Mouse (Mus musculus): ENCODE data around the gene Nfkbia. TPM values are rescaled to one million over a fixed set of nuclear protein-coding genes. Genes with fewer than 3 reads are reported as not detected.

Gene Nfkbia
- total RNA-seq, 2 experiments from 2014 or later, result 65.3 to 84.6 TPM

GRCm38 (mm10) chr12:55490722-55491449 lies 1.6 kb downstream of the Nfkbia start:
- ATAC-seq (ENCODE audit: poor library complexity, severe bottlenecking), result no peak

DNA sequence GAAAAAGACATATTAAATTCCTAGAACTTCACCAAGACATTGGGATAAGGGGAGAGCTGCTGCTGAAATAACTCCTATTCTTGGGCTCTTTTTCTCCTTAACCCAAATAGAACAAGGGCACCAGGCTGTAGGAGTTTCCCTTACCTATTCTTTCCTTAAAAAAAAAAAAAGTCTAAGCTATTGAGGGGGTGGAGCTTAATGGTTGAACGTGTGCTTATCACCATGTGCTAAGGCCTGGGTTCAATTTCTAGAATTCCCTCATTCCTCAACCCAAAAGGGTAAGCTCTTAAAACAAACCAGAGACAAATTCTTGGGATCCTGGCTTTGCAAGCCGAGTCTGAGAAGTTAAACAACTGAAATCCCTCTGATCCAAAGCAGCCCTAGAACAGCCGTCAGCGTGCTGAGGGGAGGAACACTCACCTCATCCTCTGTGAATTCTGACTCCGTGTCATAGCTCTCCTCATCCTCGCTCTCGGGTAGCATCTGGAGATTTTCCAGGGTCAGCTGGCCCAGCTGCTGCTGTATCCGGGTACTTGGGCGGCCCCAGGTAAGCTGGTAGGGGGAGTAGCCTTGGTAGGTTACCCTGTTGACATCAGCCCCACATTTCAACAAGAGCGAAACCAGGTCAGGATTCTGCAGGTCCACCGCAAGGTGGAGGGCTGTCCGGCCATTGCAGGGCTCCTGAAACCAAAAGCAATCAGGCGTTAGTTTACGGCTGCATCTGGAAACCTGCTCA lies 2.3 kb downstream of the Nfkbia start:
- no peak for ATAC-seq (ENCODE audit: poor library complexity, severe bottlenecking)

DNA sequence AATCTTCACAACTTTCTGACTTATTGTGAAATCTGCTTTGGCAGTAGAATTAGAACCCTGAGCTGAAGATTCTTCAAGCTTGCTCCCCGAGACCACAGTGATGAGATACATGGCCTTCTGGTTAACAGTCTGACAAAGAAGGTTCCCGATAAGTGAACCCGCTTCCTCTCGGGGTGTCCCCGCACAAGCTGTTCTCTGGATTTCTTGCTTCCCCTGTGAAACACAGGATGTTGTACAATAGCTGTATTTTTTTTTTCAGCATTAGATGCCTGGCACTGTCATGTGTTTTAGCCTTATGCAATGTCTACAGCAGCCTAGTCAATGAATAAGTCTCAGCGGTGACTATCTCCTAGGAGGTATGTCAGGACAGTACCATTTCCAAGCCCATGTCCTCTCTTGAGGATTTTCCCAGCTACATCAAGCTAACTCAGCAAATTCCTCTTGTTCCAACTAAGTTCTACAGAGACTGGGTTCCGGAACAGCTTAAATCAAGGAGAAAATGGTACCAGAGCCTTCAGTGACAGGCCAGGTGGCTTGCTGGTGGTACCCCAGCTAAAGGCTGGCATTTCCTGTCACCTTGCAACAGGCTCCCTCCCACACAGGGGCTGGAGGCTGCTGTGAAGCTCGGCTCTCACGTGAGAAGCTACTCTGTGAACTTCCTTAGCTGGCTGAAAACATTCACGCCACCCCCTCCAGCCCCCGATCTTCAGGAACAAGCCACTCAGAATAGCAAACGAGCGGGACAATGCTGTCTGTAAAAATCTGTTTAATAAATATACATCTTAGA lies 3.6 kb downstream of the Nfkbia start:
- ATAC-seq (ENCODE audit: poor library complexity, severe bottlenecking), result peak; percentile 60

- ATAC-seq (ENCODE audit: poor library complexity, severe bottlenecking), result no peak
Measured at GRCm38 (mm10) chr12:55487843-55488660, 4.4 kb downstream of the Nfkbia start.

DNA sequence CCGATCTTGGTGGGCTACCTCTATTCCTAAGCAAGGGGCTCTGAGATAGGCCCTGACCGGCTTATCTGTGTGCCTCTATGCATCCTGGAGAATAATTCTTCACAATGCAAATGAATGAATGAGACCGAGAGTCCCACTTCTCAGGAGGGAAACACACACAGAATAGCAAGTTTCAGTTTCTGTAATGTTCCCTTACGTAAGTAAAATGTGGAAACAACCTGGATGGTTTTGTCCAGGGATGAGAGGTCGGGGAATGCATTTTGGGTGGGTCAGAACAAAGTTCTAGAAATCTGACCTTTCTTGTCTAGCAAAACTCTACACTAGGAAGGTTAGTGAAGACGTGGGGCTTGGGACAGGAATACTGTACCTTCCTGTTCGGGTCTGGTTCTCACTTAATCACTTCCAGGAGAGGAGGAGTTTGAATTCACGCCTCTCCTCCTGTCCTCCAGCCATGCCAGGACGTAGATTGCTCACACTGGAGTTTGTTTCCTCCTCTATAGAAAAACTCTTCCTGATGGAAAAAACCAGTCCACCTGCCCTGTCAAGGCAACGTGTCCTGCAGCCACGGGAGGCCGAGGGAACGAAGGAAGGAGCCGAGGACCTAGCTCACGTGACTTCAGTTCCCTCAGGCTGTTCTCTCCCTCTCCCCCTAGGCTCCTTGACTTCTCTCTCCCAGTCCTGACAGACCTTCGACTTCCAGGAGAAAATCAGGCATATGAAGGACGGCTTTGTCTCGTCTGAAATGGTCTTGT lies 5.3 kb downstream of the Nfkbia start:
- ATAC-seq (ENCODE audit: poor library complexity, severe bottlenecking), result no peak

GRCm38 (mm10) chr12:55484800-55485199 lies 7.6 kb downstream of the Nfkbia start:
- ATAC-seq (ENCODE audit: poor library complexity, severe bottlenecking), result no peak

DNA sequence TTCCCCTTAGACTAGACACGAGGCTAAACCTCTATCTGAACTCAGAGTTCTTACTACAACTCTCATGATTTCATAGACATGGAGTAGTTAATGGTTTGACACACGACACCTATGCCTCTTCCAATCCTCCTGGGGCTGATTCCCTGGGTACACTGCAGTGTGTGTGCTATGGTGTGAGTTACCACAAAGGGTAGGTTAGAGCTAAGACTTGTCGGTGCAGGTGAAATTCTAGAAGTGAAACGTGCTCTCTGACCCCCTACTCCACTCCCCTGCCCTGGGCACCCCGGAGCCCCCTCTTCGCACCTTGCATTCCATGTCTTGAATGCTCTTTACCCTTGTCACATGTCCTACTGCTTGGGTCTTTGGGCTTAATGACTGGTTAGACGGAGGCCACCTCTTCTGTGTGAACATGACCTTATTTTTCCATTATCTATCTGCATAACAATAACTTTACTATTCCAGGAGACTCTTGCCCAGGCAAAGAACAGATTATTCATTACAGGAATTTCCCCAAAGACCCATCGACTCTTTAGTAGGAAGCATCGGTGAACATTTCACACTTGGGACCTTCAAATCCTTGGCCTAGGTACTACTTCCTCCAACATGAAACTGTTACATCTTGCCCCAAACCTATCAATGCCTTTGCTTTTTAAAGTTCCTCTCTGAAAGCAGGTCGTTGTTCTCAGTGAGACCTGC lies 8.2 kb downstream of the Nfkbia start:
- ATAC-seq (ENCODE audit: poor library complexity, severe bottlenecking), result no peak

DNA sequence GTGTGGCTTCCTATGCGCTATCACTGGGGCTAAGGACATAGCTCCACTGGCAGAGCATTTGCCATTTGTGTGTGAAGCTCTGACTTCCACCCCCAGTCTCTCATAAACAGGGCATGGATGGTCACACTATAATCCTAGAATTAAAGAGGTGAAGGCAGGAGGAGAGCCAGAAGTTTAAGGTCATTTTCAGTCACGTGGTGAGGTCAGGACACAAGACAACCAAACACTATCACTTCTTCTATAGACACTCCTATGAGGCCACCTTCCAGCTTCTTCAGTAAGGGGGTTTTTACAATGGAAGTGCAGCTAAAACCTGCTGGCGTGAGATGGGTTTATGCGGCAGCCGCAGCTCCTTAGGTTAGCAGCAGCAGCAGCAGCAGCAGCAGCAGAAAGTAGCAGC lies 8.9 kb downstream of the Nfkbia start:
- no peak for ATAC-seq (ENCODE audit: poor library complexity, severe bottlenecking)

DNA sequence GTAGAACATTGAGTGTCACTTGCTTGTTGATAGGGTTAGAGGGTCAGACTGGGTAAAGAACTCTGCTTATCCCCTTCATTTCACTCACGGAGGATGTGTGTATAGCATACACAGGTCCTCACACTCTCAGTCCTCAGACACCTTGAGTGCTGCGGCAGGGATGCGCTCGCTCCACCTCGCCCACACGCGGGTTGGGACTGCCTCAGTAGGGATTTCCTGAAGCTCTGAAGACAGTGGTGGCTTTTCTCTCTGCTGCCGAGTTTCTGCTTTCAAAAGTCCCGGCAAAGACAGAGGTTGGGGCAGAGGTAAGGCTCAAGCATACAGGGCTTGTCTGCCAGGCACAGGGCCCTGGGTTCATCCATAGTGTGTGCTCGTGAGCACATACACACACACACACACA lies 9.7 kb downstream of the Nfkbia start:
- no peak for ATAC-seq (ENCODE audit: poor library complexity, severe bottlenecking)

- ATAC-seq (ENCODE audit: poor library complexity, severe bottlenecking), result no peak
Measured at GRCm38 (mm10) chr12:55481739-55482138, 10.7 kb downstream of the Nfkbia start.

DNA sequence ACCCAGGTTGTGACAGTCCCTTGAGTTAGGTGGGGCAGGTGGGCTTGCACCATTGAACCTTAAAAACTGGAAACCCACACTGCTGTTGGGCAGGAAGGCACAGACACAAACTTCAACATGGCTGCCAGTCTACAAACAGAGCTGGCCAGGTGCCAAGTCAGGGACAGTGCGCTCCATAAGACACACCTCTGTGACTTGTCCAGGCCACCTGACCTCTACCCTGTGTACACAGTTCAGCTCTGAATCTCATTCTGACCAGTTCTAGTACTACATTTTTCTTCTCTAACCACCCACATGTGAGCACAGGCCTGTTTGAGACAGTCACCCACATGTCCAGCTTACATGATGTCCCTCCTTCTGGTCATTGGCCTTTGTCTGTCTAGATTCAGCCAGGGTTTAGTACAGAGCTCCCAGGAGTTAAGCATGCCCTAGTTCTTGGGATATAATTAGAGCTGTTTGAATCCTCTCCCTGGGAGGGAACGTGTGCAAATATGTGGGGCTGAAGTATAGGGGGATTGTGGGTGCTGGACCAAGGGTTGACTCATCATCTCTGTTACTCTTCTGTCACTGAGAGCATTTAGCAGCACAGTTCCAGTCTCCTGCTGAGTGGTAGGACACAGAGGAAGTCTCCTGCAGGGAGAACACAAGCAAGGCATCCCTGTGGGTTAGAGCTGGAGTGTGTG lies 11.8 kb downstream of the Nfkbia start:
- ATAC-seq (ENCODE audit: poor library complexity, severe bottlenecking), result no peak

DNA sequence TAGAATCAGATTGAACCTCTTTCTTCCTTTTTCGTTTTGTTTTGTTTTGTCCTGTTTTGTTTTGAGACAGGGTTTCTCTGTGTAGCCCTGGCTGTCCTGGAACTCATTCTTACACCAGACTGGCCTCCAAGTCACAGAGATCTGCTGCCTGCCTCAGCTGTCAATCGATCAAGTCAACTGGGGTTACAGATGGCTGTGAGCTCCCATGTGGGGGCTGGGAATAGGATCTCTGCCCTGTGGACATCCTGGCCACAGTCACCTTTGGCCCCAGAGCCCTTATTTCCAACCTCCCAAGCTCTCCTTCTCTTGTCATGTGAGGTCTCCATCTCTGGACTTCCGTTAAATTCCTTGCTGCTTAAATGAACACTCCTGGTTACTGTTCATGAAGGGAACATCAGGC lies 13.5 kb downstream of the Nfkbia start:
- no peak for ATAC-seq (ENCODE audit: poor library complexity, severe bottlenecking)

DNA sequence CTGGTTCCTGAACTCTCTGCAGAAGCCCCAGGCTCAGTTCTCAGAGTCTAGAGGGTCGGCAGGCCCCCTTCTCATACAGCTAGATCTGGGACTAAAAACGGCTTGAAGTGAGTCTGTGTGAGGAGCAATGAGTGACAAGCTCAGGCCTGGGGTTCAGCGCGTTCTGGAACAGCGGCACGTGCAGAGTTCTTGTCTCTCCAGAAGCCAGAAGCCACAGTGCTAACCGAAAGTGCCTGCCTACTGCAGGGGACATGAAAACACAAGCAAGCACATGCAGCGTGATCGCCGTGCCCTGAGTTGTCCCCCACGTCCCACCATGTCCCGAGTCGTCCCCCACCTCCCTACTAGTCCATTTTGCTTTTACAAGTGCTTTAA lies 18.3 kb downstream of the Nfkbia start:
- ATAC-seq (ENCODE audit: poor library complexity, severe bottlenecking), result peak; percentile 39

- peak; percentile 92 for ATAC-seq (ENCODE audit: poor library complexity, severe bottlenecking)
Measured at GRCm38 (mm10) chr12:55473250-55474208, 18.9 kb downstream of the Nfkbia start.

DNA sequence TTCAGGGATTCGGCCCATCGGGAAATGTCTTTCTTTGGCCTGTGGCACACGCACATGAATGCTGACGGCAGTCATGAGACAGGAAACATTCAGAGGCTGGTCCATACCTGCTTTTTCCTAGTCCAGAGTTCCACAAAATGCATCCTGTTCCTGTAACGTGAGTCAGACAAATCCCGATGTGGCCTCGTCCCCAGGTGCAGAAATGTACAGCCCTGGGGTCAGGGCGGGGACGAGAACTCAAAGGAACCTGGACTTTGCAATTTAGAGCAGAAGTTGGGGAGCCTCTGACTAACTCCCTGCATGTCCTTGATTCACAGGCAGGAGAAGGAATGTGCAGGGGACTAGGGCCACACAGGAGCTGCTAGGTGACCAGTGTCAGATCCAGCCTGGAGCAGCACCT lies 21.1 kb downstream of the Nfkbia start:
- ATAC-seq (ENCODE audit: poor library complexity, severe bottlenecking), result no peak

GRCm38 (mm10) chr12:55470442-55470841 lies 22.0 kb downstream of the Nfkbia start:
- ATAC-seq (ENCODE audit: poor library complexity, severe bottlenecking), result no peak

DNA sequence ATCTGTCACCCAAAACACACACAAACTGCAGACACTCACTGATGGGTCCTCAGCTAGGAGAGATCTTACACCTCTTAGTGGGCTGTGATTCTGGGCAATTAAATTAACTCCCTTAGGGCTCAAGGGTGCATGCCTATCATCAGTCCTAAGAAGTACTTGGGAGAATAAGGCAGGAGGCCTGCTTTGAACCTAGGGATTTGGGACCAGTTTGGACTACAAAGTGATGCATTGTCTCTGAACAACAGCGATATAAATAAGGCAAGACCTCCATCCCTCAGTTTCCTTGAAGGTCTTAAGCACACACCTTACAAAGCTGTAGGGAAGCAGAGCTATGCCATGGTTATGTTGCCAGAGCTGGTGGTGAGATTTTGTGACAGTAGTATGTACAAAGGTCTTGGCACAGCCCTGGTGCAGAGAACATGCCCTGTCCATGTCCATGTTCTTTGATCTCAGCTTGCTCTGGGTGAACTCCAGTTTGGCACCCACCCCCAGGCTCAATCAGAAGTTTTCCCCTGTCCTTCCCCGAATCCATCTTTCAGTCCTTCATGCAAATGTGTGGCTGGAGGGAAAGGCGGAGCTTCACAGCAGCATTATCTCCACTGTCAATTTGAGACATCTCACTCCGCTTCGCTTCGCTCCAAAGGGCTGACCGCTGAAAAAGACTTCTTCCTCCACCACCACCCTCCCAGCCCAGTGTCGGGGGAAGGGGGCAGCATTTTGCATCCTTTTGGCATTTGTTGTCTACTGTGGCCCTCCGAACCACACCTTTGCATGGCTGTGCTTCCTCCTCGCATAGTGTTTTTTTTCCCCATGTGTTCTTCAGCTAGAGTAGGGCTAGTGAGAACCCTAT lies 24.9 kb downstream of the Nfkbia start:
- ATAC-seq (ENCODE audit: poor library complexity, severe bottlenecking), result no peak

Data from megakaryocyte, adult 5-6 weeks (primary cell).